Mouse (Mus musculus): ENCODE measurements around the gene Cetn3. TPM values are rescaled to one million over a fixed set of nuclear protein-coding genes. Genes with fewer than 3 reads are reported as not detected.

The Cetn3 gene
- total and polyA plus RNA-seq, 2 experiments from 2014 or later = 58.3 to 326 TPM

DNA sequence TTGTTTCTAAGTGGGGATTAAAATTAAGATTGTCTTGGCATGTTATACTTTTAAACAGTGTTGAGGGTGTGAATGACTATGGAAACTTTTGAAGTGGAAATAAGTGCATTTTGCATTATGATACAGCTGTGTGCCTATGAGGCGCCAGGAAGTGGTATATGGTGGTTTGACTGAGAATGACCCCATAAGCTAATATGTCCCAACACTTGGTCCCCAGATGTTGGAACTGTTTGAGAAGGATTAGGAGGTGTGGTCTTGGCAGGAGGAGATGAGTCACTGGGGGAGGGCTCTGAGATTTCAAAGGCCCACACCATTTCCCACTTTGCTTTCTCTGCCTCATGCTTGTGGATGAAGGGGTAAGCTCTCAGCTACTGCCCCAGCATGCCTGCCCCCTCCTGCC is 27.6 kb upstream of the Cetn3 start:
- no peaks in the 10 kb centered on the region for H3K9me3 ChIP-seq (ENCODE audit: low read length)
- no peak for TF ChIP-seq CTCF (IDR thresholded peaks at IDR 0.05)
- H3K27me3 ChIP-seq (ENCODE audit: insufficient read depth, low read length) = no peaks in the 10 kb centered on the region
- ATAC-seq (ENCODE audit: low FRiP score) = no peak
- no peak overlapping the region for H3K27ac ChIP-seq (ENCODE audit: low read depth, low read length)
- no peaks in the 10 kb centered on the region for H3K36me3 ChIP-seq (ENCODE audit: insufficient read depth, low read length)
- H3K4me1 ChIP-seq (ENCODE audit: insufficient read depth, low read length) = no peaks in the 10 kb centered on the region
- no peak overlapping the region for H3K9ac ChIP-seq (replicated peaks; ENCODE audit: low read length, poor library complexity, severe bottlenecking)
- no peak overlapping the region for H3K4me2 ChIP-seq (ENCODE audit: low read depth, low read length, poor library complexity, severe bottlenecking)
- no peak for DNase-seq (ENCODE audit: low spot score)
- WGBS = 96% methylated on average over 1 of the region's 1 CpGs
- no peak overlapping the region for H3K4me3 ChIP-seq (ENCODE audit: low read depth, low read length)

DNA sequence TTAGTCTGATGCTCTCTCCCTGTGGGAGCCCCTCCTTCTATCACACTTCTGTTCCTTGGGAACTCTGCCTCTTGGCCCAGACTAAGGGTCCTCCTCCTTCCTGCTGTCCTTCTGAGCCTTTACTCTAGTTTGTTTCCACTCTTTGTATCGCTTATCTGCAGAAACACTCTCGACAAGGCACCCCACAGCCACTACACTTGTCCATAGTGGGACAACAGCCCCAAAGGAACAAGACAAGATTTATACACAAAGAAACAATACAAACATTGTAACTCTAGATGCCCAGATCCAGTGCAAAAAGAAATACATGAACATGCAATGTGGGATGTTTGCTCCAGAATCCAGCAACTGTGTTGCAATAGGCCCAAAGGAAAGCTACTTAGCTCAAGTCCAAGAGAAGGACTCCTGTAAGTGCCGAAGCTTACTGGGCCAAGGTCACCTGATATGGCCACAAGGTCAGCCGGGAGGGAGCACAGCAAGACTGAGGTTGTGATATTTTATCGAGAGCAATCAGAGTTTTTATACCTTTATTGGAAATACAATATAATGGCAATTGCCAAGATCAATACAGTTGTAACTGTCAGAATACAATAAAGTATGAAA is 25.7 kb upstream of the Cetn3 start:
- 88% methylated on average over 5 of the region's 5 CpGs for WGBS
- ATAC-seq (ENCODE audit: low FRiP score) (no peak), DNase-seq (ENCODE audit: low spot score) (no peak)
- no peaks in the 10 kb centered on the region for H3K4me1 ChIP-seq (ENCODE audit: insufficient read depth, low read length)
- no peak overlapping the region for H3K27ac ChIP-seq (ENCODE audit: low read depth, low read length)
- no peaks in the 10 kb centered on the region for H3K36me3 ChIP-seq (ENCODE audit: insufficient read depth, low read length)
- H3K9me3 ChIP-seq (ENCODE audit: low read length) = no peaks in the 10 kb centered on the region
- no peak overlapping the region for H3K4me3 ChIP-seq (ENCODE audit: low read depth, low read length)
- H3K4me2 ChIP-seq (ENCODE audit: low read depth, low read length, poor library complexity, severe bottlenecking) = no peak overlapping the region
- no peaks in the 10 kb centered on the region for H3K27me3 ChIP-seq (ENCODE audit: insufficient read depth, low read length)
- H3K9ac ChIP-seq (replicated peaks; ENCODE audit: low read length, poor library complexity, severe bottlenecking) = no peak overlapping the region
- TF ChIP-seq CTCF (IDR thresholded peaks at IDR 0.05) = no peak

DNA sequence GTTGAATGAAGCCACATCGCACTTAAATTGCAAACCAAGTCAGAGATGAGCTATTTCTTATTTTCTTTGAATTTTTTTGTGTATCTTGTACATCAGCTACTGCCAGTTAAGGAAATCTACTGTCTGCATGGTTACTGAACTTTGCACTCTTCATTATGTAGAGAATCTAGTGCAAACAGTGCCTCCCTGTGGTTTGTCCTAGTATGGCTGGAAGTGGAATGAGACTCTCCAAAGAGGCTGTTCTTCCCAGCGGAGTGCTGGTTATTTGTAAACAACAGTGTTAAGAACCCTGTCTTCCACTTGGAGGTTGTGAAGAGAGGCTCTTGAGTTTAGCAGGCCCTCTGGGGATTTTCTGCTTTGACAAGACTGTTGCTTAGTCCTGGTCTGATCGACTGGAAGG is 22.5 kb upstream of the Cetn3 start:
- no peaks in the 10 kb centered on the region for H3K36me3 ChIP-seq (ENCODE audit: insufficient read depth, low read length)
- peak; percentile 78 for TF ChIP-seq CTCF (IDR thresholded peaks at IDR 0.05)
- H3K9ac ChIP-seq (replicated peaks; ENCODE audit: low read length, poor library complexity, severe bottlenecking) = no peak overlapping the region
- H3K4me1 ChIP-seq (ENCODE audit: insufficient read depth, low read length) = no peaks in the 10 kb centered on the region
- H3K27ac ChIP-seq (ENCODE audit: low read depth, low read length) = no peak overlapping the region
- WGBS = 40% methylated on average over 3 of the region's 3 CpGs
- ATAC-seq (ENCODE audit: low FRiP score) = no peak
- H3K4me2 ChIP-seq (ENCODE audit: low read depth, low read length, poor library complexity, severe bottlenecking) = no peak overlapping the region
- peak; percentile 68 for DNase-seq (ENCODE audit: low spot score)
- no peaks in the 10 kb centered on the region for H3K9me3 ChIP-seq (ENCODE audit: low read length)
- no peaks in the 10 kb centered on the region for H3K27me3 ChIP-seq (ENCODE audit: insufficient read depth, low read length)
- no peak overlapping the region for H3K4me3 ChIP-seq (ENCODE audit: low read depth, low read length)

DNA sequence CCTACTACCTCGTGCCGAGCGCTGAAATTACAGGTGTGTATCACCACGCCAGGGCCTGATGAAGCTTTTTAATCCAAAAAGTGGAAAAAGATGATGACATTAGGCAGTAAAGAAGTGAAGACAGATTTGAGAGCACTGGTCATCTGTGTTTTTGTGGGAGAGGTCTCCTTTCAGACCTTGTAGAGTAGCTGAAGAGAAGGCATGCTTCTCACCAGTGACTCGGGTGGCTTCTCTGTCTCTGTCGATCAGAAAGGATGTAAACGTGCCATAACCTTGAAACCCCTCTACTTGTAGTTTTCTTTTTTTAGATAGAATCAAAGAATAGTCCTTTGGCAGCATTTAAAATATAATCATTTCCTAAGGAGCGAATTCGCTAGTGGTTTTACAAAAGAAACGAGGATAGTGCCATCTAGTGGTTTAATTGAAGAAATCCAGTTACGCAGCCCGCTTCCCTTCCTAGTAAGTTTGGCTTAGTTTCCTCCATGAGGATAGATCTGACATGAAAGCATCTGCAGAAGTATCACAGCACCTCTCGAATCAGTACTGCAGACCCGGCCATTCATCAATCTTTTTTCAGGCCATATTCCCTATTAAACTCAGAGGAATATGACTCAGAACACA is 21.2 kb upstream of the Cetn3 start:
- no peak overlapping the region for H3K4me3 ChIP-seq (ENCODE audit: low read depth, low read length)
- ATAC-seq (ENCODE audit: low FRiP score) (0 out of 2 replicates have a peak, but pooled peaks have one; percentile 56), DNase-seq (ENCODE audit: low spot score) (peak; percentile 89)
- H3K4me2 ChIP-seq (ENCODE audit: low read depth, low read length, poor library complexity, severe bottlenecking) = peak overlapping the region; percentile 39
- H3K9me3 ChIP-seq (ENCODE audit: low read length) = no peaks in the 10 kb centered on the region
- no peak overlapping the region for H3K9ac ChIP-seq (replicated peaks; ENCODE audit: low read length, poor library complexity, severe bottlenecking)
- H3K27ac ChIP-seq (ENCODE audit: low read depth, low read length) = no peak overlapping the region
- H3K4me1 ChIP-seq (ENCODE audit: insufficient read depth, low read length) = no peaks in the 10 kb centered on the region
- TF ChIP-seq CTCF (IDR thresholded peaks at IDR 0.05) = peak; percentile 82
- WGBS = 31% methylated on average over 14 of the region's 14 CpGs
- H3K27me3 ChIP-seq (ENCODE audit: insufficient read depth, low read length) = no peaks in the 10 kb centered on the region
- H3K36me3 ChIP-seq (ENCODE audit: insufficient read depth, low read length) = no peaks in the 10 kb centered on the region

DNA sequence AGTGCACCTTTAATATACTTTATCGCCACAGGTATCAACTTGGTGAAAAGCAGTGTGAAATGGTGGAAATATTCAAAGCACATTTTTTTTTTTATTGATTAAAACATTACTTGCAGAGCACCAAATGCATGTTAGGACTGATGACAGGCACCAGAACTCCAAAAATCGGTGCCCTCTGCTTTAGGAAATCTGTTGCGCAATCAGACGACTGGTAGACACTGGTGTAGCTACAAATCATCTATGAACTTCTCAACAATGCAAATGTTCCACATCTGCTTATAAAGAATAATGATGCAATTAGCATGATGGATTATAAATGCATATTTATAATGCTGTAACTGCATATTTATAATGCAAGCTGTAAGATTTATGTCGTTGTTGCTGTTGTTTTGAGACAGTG is 18.7 kb upstream of the Cetn3 start:
- ATAC-seq (ENCODE audit: low FRiP score) (no peak), DNase-seq (ENCODE audit: low spot score) (no peak)
- Histone ChIP-seq H3K9ac (replicated peaks; ENCODE audit: low read length, poor library complexity, severe bottlenecking) (no peak overlapping the region), H3K9me3 (ENCODE audit: low read length) (no peaks in the 10 kb centered on the region), H3K27ac (ENCODE audit: low read depth, low read length) (no peak overlapping the region), H3K36me3 (ENCODE audit: insufficient read depth, low read length) (no peaks in the 10 kb centered on the region), H3K27me3 (ENCODE audit: insufficient read depth, low read length) (no peaks in the 10 kb centered on the region), H3K4me2 (ENCODE audit: low read depth, low read length, poor library complexity, severe bottlenecking) (no peak overlapping the region), H3K4me1 (ENCODE audit: insufficient read depth, low read length) (no peaks in the 10 kb centered on the region), H3K4me3 (ENCODE audit: low read depth, low read length) (no peak overlapping the region)
- WGBS = 88% methylated on average over 5 of the region's 5 CpGs
- no peak for TF ChIP-seq CTCF (IDR thresholded peaks at IDR 0.05)

DNA sequence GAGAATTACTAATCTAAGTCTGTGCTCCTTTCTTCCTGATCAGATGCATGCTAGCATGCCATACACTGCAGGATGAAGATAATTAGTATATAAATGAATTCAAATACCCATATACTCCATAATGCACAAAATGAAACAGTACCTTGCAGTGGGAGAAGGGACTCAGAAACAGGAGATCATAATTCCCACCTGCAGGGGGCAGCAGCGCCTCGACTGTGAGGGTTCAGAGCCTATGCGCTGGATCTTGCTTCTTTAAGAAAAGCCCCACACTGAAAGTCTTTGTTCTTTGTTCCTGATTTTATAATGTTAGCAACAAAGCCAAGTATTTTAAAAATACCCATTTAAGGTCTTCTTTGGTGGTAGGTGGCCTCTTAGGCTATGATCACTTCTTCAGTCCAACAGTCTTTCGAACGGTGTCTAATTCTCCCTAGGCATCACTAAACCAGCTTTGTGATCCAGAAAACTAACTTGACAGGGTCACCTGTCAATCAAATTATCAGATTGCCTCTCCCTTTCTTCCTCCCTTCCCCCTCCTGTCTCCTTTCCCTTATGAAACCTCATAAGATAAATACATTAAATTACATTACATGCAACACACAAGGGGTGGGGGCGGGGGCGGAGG is 15.7 kb upstream of the Cetn3 start:
- no peak overlapping the region for H3K4me3 ChIP-seq (ENCODE audit: low read depth, low read length)
- peak; percentile 83 for TF ChIP-seq CTCF (IDR thresholded peaks at IDR 0.05)
- no peak overlapping the region for H3K9ac ChIP-seq (replicated peaks; ENCODE audit: low read length, poor library complexity, severe bottlenecking)
- no peaks in the 10 kb centered on the region for H3K9me3 ChIP-seq (ENCODE audit: low read length)
- no peaks in the 10 kb centered on the region for H3K4me1 ChIP-seq (ENCODE audit: insufficient read depth, low read length)
- no peaks in the 10 kb centered on the region for H3K27me3 ChIP-seq (ENCODE audit: insufficient read depth, low read length)
- 75% methylated on average over 7 of the region's 7 CpGs for WGBS
- H3K4me2 ChIP-seq (ENCODE audit: low read depth, low read length, poor library complexity, severe bottlenecking) = no peak overlapping the region
- peak; percentile 80 for DNase-seq (ENCODE audit: low spot score)
- peak; percentile 72; the same call in 1 of the 2 replicates for ATAC-seq (ENCODE audit: low FRiP score)
- 0 out of 2 replicates have a peak overlapping the region, but pooled peaks have one; percentile 8 for H3K27ac ChIP-seq (ENCODE audit: low read depth, low read length)
- H3K36me3 ChIP-seq (ENCODE audit: insufficient read depth, low read length) = no peaks in the 10 kb centered on the region

Data from midbrain, postnatal 0 days (tissue).